Mouse (Mus musculus) midbrain, postnatal 0 days (tissue): Measurements from ENCODE around the gene Rab3c. TPM values are rescaled to one million over a fixed set of nuclear protein-coding genes. Genes with fewer than 3 reads are reported as not detected.

Experiments used
- ATAC-seq: fragments of 200-750 bp; cut with Nextera tagmentation; 2 replicates; pipeline ENCODE4 v1.8.0; 2017; ENCODE audit warnings: moderate number of reproducible peaks, mild to moderate bottlenecking, moderate TSS enrichment, moderate library complexity; ENCODE audit not compliant: low FRiP score
- DNase-seq: peaks from one replicate; pipeline ENCODE4 v3.0.0-alpha.2; 2015; ENCODE audit warnings: low spot score
- H3K27ac ChIP-seq: fragments of 300-500 bp; sonication (generic); 2 replicates; pipeline ENCODE4 v1.5.1; 2014; ENCODE audit warnings: low read depth, mild to moderate bottlenecking, low read length, mixed read lengths
- H3K27me3 ChIP-seq: fragments of 300-500 bp; sonication (generic); 2 replicates; pipeline ENCODE4 v1.6.1; 2014; ENCODE audit warnings: low read length, control low read depth, mixed read lengths; ENCODE audit not compliant: insufficient read depth
- H3K36me3 ChIP-seq: fragments of 300-500 bp; sonication (generic); 2 replicates; pipeline ENCODE4 v1.6.1; 2014; ENCODE audit warnings: low read length, control low read depth, mixed read lengths; ENCODE audit not compliant: insufficient read depth
- H3K4me1 ChIP-seq: fragments of 300-500 bp; sonication (generic); 2 replicates; pipeline ENCODE4 v1.6.1; 2014; ENCODE audit warnings: mild to moderate bottlenecking, control low read depth, antibody characterized with exemption, low read length, mixed read lengths; ENCODE audit not compliant: insufficient read depth
- H3K4me2 ChIP-seq: fragments of 300-500 bp; sonication (generic); 2 replicates; pipeline ENCODE4 v1.6.1; 2014; ENCODE audit warnings: low read depth, mild to moderate bottlenecking, low read length, mixed read lengths; ENCODE audit not compliant: poor library complexity, severe bottlenecking
- H3K4me3 ChIP-seq: fragments of 300-500 bp; sonication (generic); 2 replicates; pipeline ENCODE4 v1.5.1; 2014; ENCODE audit warnings: low read depth, mild to moderate bottlenecking, low read length, moderate library complexity
- H3K9ac ChIP-seq: fragments of 300-500 bp; sonication (generic); replicated peaks from 2 replicates; pipeline ENCODE4 v1.6.1; 2014; ENCODE audit warnings: mild to moderate bottlenecking, low read length, moderate library complexity, mixed read lengths; ENCODE audit not compliant: poor library complexity, severe bottlenecking
- H3K9me3 ChIP-seq: fragments of 300-500 bp; sonication (generic); 2 replicates; pipeline ENCODE4 v1.6.1; 2016; ENCODE audit warnings: low read length, control low read depth
- CTCF ChIP-seq: IDR thresholded peaks from 2 replicates; pipeline ENCODE4 v1.5.1; 2016; ENCODE audit warnings: antibody characterized with exemption, mild to moderate bottlenecking
- WGBS: fragments of 180-500 bp; shearing (Covaris S2); extraction: QIAGEN DNeasy Blood & Tissue Kit; methylation state at CpG from one replicate; pipeline ENCODE4 v1.1.7; 2014; 5-methylcytosine and 5-hydroxymethylcytosine counted together
- polyA plus RNA-seq: library from polyadenylated mRNA; unstranded; fragments of >200 nt; fragmentation: Nextera tagmentation; extraction: Ambion mirVana; gene quantifications from 2 replicates; pipeline ENCODE4 v1.2.1, GENCODE M21; 2015
- total RNA-seq: library from RNA; depleted of rRNA; stranded (reverse); fragments of >200 nt; gene quantifications from 2 replicates; pipeline ENCODE4 v1.2.3, GENCODE M21; 2014

Rab3c gene
- total and polyA plus RNA-seq, 2 experiments from 2014 or later: 164 to 168 TPM

DNA sequence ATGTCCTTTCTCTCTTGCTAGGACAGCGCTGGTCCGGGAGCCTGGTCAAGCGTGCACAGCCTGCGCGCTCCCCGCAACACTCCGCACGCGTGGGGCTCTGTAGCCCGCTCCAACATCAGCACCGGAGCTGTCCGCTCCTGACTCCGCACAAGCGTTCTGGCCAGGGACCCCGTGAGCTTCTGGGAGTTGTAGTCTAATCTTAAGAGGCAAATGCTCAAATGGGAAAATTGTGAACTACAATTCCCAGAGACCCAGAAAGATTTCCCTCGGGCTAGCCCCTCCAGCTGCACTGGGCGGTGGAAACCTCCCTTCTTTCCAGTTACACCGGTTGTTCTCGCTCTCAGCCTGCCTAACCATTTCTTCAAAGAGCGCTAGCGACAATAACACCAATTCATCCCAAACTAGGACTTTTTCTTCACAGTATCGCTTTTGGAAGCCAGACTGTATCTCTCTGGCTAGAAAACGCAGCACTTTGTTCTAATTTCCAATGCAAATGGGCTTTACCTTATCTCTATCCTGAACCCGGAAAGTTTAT is 701 bp downstream of the Rab3c start:
- H3K4me2 ChIP-seq: peak overlapping the region; percentile 67
- TF ChIP-seq CTCF: no peak
- under 1% methylated on average over 24 of the region's 24 CpGs for WGBS
- DNase-seq (peak; percentile 97), ATAC-seq (peak; percentile 97)
- peak overlapping the region; percentile 67 for H3K4me3 ChIP-seq
- H3K9ac ChIP-seq: peak overlapping the region; percentile 51
- H3K9me3 ChIP-seq: no peaks in the 10 kb centered on the region
- H3K27me3 ChIP-seq: no peaks in the 10 kb centered on the region
- H3K27ac ChIP-seq: peak overlapping the region; percentile 87
- no peaks in the 10 kb centered on the region for H3K4me1 ChIP-seq
- H3K36me3 ChIP-seq: no peaks in the 10 kb centered on the region

DNA sequence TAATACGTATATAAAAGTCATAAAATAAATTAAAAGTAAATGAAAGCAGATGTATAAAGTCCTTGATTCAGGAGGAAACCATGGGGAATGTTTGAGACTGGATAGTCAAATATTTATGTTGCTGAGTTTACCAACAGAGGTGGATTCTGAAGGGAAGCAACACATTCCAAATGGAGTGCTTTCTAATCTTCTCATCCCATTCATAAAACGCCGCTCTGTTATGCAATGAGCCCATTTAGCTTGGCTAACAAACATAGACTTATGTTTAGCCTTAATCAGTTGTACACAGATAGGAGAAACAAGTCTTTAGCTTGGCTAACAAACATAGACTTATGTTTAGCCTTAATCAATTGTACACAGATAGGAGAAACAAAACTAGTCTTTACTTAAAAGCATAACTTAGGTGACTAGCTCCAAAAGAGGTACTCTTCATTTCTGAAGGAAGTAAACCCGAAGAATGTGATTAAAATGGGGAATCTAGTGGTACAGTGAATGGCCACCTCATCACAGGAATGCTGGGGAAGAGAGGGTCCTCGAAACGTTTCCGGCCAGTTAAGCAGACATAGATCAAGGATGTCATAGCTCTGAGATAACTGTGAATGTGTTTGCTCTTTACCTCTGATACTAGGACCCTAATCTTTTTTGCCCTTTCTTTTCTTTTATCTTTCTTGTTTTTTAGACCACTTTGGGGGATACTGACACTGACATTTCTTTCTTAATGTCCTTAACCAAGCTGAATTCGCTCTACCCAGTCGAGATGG is 1.6 kb downstream of the Rab3c start:
- no peak for ATAC-seq
- H3K9ac ChIP-seq: peak overlapping the region; percentile 51
- H3K27me3 ChIP-seq: no peaks in the 10 kb centered on the region
- TF ChIP-seq CTCF: no peak
- no peaks in the 10 kb centered on the region for H3K9me3 ChIP-seq
- WGBS: 31% methylated on average over 9 of the region's 9 CpGs
- no peaks in the 10 kb centered on the region for H3K4me1 ChIP-seq
- H3K4me2 ChIP-seq: peak overlapping the region; percentile 67
- no peak for DNase-seq
- H3K36me3 ChIP-seq: no peaks in the 10 kb centered on the region
- peak overlapping the region; percentile 87 for H3K27ac ChIP-seq
- peak overlapping the region; percentile 67 for H3K4me3 ChIP-seq

DNA sequence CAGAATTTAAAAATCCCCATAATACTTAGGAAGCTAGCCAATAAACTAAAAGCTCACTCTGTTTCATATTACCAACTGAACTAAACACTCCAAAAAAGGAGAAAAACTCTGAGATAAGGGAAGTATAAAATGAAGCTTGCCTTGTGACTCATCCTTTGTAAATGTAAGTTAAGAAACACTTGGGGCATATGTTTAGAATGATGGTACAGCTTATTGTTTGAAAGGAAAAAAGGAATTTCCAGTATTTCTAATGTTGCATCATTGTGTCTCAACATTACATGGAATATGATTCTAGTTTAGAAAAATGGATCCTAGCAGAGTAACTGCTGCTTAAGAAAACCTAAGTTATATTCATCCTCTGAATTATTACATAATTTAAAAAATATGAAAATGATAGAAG is 3.1 kb downstream of the Rab3c start:
- no peak for TF ChIP-seq CTCF
- Histone ChIP-seq H3K4me2 (peak overlapping the region; percentile 37), H3K9me3 (no peaks in the 10 kb centered on the region), H3K27ac (no peak overlapping the region), H3K4me1 (no peaks in the 10 kb centered on the region), H3K36me3 (no peaks in the 10 kb centered on the region), H3K27me3 (no peaks in the 10 kb centered on the region), H3K4me3 (peak overlapping the region; percentile 14), H3K9ac (no peak overlapping the region)
- ATAC-seq: no peak
- DNase-seq: no peak

DNA sequence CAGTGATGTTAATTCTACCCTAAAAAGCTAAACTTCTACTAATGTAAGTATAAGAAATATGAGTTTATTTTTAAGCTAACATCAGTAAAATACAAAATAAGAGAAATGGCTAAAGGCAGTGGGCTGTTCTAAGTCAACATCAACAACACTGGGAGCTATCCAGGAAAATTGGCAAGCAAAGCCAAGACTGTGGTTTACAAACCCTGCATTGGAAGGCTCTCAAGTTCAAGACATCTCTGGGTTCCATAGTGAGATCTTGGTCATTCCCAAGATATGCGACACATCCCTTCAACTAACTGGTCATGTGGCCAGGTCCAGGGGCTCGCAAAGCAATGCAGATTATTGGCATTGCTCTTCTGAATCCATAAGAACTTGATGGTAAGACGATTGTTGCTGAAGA is 5.3 kb downstream of the Rab3c start:
- ATAC-seq: no peak
- Histone ChIP-seq H3K36me3 (no peaks in the 10 kb centered on the region), H3K9ac (no peak overlapping the region), H3K27me3 (no peaks in the 10 kb centered on the region), H3K4me1 (no peaks in the 10 kb centered on the region), H3K27ac (no peak overlapping the region), H3K9me3 (no peaks in the 10 kb centered on the region), H3K4me2 (no peak overlapping the region), H3K4me3 (no peak overlapping the region)
- no peak for DNase-seq
- 82% methylated on average over 3 of the region's 3 CpGs for WGBS
- TF ChIP-seq CTCF: no peak

DNA sequence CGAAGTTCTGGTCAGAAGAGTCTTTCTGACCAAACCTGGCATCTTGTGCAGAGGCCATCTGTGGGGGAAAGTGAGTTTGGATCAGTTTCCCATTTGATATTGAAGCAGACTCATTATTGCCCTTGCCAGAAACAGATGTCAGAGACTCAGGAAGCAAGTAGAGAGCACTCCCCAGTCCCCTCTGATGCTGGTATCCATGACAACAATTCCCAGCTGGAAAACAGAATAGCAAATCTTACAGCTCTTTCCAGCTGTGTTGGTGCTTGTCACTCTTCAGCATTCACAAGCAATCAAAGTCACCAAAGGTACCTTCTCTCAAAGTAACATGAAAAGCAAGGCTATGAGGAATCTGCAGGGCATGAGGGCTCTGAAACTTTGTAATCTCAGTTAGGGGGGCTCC is 20.1 kb downstream of the Rab3c start:
- Histone ChIP-seq H3K27ac (0 out of 2 replicates have a peak overlapping the region, but pooled peaks have one; percentile 3), H3K4me3 (no peak overlapping the region), H3K9ac (no peak overlapping the region), H3K36me3 (peaks cover 5% of the 10 kb centered on the region; the same call in 1 of the 2 replicates), H3K27me3 (no peaks in the 10 kb centered on the region), H3K4me1 (peaks cover 3% of the 10 kb centered on the region; the same call in 1 of the 2 replicates), H3K9me3 (no peaks in the 10 kb centered on the region), H3K4me2 (no peak overlapping the region)
- no peak; the same call in 1 of the 2 replicates for ATAC-seq
- 50% methylated on average over 1 of the region's 1 CpGs for WGBS
- peak; percentile 49 for DNase-seq
- no peak for TF ChIP-seq CTCF

DNA sequence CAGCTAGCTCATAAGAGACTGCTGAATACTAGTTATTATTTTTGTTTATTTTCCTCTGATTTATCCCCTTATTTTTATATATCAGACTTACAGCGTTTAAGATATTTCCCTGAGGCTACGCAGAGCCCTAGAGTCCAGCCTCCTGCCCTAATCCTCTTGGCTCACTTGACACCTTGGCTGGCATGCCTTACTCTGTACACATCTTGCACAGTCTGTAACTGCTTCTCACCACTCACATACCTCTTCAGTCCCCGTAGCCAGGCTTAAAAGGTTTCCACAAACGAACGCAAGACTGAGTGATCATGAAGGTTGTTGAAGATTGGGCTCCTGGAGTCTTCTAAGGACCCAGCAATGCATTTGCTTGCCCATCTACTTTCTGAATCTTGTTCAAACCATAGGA is 29.3 kb downstream of the Rab3c start:
- TF ChIP-seq CTCF: no peak
- H3K27ac ChIP-seq: no peak overlapping the region
- H3K9ac ChIP-seq: no peak overlapping the region
- no peaks in the 10 kb centered on the region for H3K27me3 ChIP-seq
- no peaks in the 10 kb centered on the region for H3K9me3 ChIP-seq
- no peaks in the 10 kb centered on the region for H3K36me3 ChIP-seq
- ATAC-seq (no peak), DNase-seq (no peak)
- H3K4me1 ChIP-seq: no peaks in the 10 kb centered on the region
- WGBS: 89% methylated on average over 5 of the region's 5 CpGs
- no peak overlapping the region for H3K4me2 ChIP-seq
- H3K4me3 ChIP-seq: no peak overlapping the region
